Mouse (Mus musculus): ENCODE data around the gene Cog6. TPM values are rescaled to one million over a fixed set of nuclear protein-coding genes. Genes with fewer than 3 reads are reported as not detected.
A peak's percentile ranks its signal among the peaks of the same experiment; 100 is the strongest.

Cog6 gene
- total RNA-seq (2021) = 10 to 100 TPM; 39.9 to 45.0 TPM
- long read RNA-seq, experiment 1, transcript Cog6-201 (19 exons, 3,182 nt) = major isoform, 47 of 59 reads
- long read RNA-seq, experiment 1, partial matches to known transcripts = 5 of 59 reads
- long read RNA-seq, experiment 1, other reads (novel, unspliced or antisense) = 7 of 59 reads
- long read RNA-seq, experiment 2, transcript Cog6-201 (19 exons, 3,182 nt) = major isoform, 41 of 51 reads
- long read RNA-seq, experiment 2, partial matches to known transcripts = 2 of 51 reads
- long read RNA-seq, experiment 2, other reads (novel, unspliced or antisense) = 7 of 51 reads

DNA sequence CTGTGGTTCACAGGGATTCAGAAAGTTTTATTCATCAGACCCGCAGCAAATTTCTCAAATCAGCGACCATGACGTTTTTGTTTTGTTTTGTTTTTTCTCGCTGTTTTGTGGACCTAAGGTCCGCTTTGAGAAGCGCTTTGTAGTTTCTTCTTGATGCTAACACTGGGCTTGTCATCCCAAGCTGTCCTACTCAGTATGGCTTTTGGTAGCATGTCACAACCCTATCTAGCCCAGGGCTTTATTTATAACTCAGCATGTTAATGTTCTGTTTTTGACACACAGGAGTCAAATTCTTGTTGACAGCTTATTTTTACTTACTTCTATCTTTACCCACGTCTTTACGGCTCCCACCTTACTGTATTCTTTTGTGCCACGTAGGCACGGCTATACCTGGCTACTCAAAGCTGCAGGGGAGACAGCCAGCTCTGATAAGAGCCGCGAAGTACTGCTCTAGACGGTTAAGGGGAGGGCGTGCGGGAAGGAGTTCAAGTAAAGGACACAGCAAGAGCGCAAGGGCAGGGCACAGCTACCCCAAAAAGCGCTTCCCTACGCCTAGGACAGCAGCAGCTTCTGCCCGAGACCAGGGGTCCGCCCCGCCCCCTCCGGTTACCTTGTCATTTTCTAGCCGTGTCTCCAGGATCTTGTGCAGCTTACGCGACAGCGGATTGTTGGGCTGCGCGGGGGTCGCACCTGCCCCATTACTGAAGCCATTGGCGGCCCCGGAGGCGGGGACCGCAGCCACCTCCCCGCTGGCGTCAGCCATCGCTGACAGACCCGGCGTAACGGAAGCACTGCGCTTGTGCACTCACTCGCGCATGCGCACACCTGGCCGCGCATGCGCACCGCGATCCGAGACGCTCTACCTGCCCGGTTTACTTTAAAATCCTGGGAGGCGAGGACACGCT, at the start of gene Cog6:
TSS of gene Cog6 (minus strand) at position 802 of the 905 bp plus-strand sequence.
- peak; percentile 68 to 87 for DNase-seq (ENCODE audit: low spot score in 2 of 2)

DNA sequence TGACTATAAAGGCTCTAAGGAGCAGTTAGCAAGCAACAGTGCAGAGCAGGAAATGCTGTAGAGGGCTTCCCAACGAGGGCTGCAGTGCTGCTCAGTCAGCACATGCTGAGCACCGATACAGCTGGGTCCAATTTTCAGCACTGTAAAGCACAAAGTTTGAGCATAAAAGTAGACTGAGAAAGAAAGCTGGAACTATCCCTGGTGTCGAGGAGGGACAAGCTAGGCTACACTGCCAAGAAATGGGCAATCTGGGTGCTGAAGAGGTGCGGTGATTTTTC, 49.0 kb upstream of the Cog6 start:
- no peak for DNase-seq (ENCODE audit: low spot score in 2 of 2)

DNA sequence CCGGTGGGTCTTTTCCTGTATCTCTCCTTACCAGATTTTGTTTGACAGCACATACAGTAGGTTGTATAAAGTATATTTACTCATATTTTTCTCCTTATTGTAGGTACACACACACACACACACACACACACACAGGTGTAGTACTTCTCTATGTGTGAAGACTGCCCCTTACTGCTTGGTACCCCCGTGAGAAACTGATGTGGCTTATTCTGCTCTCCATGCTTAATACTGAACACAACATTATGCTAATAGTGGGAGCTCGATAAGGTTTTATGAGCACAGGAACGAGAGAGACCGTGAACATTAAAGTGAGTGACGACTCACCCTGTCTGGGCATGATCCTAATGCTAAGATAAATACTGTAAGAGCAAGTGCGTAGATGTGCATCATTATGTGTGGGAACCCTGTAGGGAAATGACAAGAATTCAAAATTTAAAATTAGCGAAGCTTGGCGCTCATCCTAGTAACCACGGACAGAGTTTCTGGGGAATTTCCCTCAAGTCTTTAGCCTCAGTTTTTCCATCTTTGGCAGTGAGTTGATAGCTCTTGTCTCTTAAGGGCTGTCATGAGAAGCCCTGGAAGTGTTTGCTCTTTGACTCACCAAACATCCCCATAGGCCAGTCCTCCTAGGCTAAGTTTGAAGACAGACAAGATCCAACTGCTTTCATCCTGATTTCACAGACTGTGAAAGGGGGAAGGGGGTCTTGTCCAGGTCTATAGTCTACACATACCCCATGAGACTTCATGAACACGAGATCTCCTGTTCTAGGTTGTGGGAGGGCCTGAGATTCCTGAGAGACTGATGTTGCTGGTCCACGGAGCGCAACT, 48.4 kb upstream of the Cog6 start:
- no peak for DNase-seq (ENCODE audit: low spot score in 2 of 2)

DNA sequence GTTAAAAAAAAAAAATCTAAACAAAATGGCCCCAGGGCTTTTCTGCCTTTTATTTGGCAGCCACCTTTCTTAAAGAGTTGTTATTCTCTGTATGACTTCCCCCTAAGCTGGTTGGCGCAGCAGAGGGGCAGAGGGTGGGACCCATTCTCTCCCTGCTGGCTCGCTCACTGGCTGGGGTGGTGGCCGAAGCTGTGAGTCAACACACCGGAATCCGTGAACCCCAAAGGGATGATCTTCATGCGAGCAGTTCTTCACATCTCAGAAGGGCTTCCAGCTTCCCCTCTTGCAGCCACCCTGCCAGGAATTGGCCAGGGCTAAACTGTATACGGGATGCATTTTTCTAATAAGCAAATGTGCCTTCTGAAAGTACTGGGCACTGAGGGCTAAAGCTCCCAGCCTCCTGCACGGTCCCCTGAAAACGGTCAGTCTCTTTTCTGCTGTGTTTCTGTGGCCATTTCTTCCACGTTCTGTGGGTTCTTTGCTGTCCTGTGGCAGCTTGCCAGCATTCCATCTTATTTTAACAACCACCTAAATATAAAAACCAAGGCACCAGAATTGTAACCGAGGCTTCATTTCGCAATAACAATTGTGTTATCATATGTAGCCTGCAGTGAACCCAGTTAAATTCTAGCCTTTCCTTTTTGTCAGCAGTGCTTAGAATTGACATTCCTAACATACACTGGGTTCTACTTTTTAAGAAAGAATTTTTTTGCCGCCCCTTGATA, 46.5 kb upstream of the Cog6 start:
- DNase-seq (ENCODE audit: low spot score in 2 of 2) = no peak

DNA sequence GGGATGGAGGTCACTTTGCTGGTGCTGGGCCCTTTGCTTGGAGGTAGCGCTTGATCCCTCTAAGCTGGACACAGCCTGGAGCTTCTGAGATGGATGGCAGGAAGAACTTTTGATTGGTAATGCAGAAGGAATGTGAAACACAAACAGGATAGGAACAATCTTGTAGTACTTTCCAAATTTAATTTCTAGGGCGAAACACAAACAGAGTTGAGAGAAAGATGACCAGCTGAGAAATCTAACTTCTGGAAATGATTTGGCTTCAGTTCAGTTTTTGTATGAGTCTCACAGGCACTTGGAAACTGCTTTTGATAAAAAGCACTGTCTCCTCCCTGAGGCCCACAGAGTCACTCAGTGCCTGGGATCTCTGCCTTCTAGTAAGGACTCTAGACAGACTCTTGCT, 42.9 kb upstream of the Cog6 start:
- no peak for DNase-seq (ENCODE audit: low spot score in 2 of 2)

DNA sequence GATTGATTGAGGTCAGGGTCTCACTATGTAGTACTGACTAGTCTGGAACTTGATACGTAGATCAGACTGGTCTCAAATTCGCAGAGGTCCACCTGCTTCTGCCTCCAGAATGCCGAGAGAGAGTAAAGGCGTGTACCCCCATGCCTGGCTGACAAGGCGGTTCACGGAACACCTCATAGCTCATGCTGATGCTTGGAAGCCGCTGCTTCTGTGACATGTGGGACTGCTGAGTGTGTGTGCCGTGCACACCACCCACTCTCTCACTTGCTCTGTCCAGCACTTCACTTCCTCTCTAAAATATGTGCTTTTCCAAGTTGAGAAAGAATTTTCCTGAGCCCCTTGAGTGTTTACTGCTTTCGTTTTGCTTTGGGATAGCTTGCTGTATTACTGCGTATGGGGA, 39.4 kb upstream of the Cog6 start:
- DNase-seq (ENCODE audit: low spot score in 2 of 2) = no peak

DNA sequence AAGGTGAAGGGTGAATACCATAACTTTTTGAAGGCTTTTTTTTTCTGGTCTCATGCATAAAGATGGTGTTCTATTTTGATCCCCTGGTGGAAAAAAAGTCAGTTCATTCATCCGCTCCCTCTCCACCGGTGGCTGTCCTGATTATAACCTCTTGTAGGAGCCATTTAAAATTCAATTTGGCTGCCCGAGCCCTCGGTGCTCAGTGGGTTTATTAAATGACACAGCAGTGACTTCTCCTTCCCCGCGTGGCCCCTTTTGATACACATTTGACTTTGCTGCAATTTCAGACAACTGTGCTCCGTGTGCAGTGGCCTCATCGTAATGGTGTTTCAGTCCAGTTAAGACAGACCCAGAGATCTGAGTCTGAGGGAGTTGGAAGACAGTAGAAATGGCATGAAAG, 35.3 kb upstream of the Cog6 start:
- no peak for DNase-seq (ENCODE audit: low spot score in 2 of 2)

DNA sequence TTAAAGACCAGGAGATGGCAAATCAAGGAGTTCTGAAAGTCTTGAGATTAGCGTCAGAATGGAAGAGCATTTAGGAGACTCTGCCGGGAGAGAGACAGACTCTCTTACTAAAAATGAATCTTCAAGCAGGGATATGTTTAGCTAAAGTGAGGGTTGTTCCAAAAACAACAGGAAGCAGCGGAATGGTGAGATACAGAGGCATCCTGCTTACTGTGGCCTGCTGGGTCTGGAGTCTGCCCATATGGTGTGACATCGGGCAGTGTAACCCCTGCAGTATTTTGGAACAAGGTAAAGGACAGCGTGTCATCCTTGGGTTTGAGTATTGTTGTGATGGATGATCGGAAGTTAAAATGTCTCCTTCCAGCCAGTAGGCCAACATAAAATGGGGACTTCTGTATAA, 29.3 kb upstream of the Cog6 start:
- no peak for DNase-seq (ENCODE audit: low spot score in 2 of 2)

DNA sequence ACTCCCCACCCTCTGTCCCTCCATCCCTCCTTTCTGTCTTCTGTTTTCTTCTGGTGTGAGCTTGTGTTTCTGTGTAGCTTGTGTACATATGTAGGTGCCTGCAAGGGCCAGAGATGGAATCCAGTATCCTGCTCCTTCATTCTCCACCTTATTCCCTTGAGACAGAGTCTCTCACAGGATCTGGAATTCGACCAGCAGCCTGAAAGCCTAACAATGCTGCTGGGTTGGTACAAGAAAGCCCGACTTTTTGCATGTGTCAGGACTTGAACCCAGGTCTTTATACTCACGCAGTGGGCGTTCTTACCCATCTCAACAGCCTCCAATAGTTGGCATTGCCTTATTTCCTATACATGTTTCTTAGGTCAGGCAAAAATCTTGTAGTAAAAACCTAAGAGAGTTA, 28.7 kb upstream of the Cog6 start:
- DNase-seq (ENCODE audit: low spot score in 2 of 2) = no peak

DNA sequence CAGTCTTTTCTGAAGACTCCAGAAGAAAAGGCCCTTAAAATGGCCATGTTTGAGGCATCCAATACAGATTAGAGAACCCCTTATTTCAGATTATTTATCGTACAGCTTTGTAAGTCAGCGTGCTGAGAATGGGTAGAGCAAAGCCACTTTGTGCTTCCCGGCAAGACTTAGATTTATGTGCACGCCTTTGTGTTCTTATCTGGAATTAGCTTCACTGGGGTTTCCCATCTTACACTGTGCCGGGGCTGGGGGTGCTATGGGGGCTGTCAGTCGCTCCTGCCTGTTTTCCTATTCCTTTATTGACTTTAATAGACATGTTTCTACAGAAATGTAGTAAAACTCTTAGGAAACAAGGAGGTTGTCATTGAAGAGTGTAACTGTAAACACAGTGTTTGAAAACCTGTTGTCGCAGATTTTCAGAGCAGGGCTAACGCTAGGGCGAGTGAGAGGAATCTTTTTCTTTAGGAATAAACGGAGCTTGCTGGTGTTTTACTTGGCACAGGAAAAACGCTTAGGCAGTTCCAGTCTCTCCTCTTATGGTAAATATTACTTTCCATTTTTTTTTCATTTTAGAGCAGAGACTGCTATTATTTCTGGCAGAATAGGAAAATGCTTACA, 27.8 kb upstream of the Cog6 start:
- DNase-seq (ENCODE audit: low spot score in 2 of 2) = no peak

DNA sequence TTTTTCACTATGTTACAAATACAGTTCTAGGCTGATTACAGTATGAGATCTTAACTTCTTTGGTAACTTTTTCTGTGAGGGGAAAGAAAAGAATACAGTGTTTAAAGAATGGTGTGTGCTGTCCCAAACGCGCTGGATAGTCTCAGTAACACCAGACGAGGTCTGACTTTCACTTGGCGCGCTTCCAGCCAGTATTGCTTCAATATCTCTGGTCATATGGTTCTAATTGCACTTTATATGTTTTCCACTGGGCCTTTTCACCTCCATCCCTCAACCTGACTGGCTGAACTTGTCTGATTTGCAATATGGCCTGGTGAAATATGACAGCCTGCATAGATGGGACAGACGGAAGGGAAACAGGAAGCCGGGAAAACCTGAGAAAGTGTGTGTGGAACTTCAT, 27.2 kb upstream of the Cog6 start:
- DNase-seq (ENCODE audit: low spot score in 2 of 2) = no peak

DNA sequence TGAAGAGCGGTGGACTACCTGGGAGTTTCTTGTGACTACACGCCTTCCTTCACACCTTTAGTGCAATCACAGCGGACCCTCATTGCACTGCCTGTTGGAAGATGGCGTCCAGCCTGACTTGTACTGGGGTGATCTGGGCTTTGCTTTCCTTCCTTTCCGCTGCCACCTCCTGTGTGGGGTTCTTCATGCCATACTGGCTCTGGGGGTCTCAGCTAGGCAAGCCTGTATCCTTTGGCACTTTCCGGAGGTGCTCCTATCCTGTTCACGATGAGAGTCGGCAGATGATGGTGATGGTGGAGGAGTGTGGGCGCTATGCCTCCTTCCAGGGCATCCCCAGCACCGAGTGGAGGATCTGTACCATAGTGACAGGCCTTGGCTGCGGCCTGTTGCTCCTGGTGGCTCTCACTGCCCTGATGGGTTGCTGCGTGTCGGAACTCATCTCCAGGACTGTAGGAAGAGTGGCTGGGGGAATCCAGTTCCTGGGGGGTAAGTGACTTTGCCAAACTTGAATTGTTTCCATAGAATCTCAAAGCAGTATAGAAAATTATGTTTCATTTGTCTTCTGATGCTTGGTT, 26.3 kb upstream of the Cog6 start:
- no peak for DNase-seq (ENCODE audit: low spot score in 2 of 2)

DNA sequence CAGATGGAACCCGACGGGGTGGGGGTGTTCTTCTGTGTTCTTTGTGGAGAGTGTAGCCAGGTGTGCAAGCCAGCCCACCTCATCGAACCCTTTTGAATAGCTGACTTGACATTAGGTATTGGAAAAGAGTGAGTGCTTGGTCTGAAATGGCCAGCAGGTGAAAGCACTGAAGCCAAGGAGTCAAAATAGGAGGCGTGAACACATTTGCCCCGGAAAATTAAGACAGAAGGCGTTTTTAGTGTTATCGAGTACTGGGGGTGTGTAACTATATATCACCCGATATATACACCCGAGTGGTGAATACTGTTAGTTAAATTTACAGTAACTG, 25.2 kb upstream of the Cog6 start:
- no peak for DNase-seq (ENCODE audit: low spot score in 2 of 2)

DNA sequence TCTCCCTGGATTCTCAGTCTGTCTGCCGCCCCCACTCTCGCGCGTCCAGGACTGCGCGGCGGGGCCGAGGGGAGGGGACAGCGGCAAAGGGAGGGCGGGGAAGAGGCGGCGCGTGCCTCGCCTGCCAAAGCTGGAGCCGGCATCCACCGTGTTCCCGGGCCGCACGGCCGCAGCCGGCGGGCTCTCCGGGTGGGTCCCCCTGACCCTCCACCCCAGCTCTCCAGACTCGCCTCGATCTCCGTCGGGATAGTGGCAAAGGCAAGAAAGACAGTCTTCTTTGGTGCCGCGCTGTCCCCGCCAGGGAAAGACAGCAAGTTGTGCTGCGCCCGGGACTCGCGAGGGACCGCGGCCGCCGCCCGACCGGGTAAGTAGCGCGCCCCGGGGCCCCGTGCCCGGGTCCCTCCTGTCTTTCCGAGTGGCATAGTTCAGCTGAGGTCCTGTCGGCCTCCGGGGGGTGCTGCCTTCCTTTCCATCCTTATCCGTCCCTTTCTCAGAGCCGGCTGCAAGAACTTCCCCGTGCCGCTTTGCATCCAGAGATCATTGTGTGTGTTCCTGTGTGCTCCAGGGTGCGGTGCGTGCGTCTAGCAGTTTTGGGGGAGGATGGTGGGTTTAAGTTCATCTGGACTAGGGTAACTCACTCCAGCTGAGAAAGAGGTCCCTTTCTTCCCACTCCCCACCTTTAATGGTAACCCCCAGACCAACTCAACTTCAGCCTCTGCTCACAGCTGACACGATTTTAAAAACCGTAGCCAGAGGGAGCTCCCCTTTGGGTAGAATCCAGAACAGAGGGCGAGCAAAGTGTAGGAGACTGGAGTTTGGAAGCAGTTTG, 24.6 kb upstream of the Cog6 start, which contains the start of gene Lhfp:
TSS of gene Lhfp (plus strand) at position 118 of the 829 bp plus-strand sequence.
- peak; percentile 58 to 81 for DNase-seq (ENCODE audit: low spot score in 2 of 2)

DNA sequence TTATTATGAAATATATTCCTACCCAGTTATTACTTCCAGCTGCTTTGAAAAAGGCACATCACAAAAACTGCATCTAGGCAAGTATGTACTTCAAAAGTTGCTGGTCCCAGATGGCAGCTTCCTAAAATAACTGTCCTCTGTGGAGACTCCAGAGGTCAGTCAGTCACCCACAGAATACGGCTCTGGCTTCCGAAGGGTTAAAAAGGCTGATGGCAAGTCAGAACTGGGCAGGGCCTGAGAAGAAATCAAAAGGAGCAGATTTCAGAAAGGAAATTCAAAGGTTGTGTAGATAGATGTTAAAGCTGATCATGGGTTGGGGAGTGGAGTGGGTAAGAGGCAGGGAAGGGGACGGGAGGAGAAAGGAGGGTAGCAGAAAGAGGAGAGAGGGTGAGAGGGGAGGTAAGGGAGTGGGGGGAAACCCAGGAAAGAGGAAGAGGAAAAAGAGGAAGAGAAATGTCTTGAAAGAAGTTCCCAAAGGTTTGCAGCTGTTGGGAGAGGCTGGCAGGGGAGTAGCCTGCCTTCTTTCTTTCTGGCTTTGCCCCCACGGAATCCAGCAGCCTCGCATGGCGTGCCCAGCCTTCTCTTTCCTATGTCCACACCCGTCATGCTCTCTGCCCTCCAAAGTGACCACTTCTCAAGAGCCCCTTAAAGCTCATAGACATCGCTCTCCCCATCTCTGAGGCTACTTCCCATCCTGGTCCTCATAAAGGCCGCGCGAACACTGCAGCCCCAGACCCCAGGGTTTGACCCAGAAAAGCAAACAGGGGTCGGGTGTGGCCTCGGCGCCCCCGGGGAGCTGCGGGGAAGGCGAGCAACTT, 23.8 kb upstream of the Cog6 start:
- DNase-seq (ENCODE audit: low spot score in 2 of 2) = no peak

DNA sequence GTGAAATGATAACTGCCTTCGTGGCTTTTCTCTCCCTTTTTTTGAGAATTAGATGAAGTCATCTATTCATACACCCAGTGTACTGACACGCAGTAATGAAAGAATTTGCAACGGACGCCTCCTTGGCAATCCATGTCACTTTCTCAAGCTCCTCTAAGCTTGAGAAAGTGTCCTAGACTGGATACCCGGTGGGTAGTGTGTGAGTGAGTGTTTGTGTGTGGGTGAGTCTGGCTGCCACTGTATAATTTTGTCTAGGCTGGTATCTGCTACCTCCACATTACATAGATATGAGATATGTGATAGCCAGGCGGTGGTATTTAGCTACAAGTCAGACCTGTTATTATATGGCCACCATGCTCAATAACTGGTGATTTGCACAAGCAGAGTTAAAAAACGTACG, 22.7 kb upstream of the Cog6 start:
- DNase-seq (ENCODE audit: low spot score in 2 of 2) = no peak

DNA sequence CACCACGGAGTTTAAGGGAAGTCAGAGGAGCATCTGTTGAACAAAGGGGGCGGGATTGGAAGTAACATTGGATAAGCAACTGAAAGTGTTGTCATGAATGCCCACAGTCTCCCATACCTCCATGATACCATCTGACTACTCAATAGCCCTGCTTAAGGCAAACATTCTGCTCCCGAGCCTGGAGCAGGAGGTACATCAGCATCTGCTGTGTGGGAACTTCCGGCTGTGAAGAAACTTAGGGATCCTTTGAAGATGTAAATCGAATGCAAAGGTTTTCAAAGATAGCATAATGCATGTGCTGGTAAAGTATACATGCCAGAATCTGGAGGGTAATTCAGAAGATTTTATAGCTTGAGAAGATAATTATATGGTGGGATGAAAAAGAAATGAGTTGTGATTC, 21.9 kb upstream of the Cog6 start:
- DNase-seq (ENCODE audit: low spot score in 2 of 2) = no peak

DNA sequence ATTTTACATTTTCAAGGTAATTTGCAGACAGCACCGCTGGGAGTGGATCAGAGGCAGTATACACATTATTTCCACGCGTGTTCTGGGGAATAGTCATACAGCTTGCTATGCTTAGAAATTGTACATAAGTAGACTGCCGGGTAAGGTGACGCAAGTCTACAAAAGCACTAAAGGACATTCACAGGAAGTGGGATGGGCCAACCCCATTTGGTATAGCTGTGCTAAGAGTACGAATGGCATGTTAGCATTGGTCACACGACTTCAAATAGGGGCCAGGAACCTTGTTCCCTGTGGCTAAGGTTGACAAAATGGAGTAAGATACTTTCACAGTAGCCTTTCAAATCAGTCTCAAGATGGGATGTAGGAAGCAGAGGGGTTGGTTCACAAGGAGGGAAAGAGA, 19.9 kb upstream of the Cog6 start:
- no peak for DNase-seq (ENCODE audit: low spot score in 2 of 2)

DNA sequence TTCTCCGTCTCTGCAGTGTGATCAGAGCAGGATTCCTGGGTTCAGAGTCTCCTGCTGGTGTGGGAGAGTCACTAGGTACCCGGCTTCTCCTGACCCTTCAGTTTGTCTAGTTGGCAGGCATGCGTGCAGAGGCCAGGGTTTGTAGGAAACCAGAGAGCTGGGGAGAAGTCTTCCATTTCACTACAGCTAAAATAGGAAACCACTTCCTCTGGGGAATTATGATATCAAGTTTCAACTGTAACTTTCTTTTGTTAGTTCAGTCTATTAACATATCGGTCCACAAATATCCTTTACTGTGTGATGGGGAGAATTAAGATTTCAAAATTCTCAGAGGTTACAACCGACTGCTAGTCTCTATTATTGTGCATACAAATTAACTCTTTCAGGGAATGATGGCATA, 19.0 kb upstream of the Cog6 start:
- DNase-seq (ENCODE audit: low spot score in 2 of 2) = no peak

All from left cerebral cortex, adult 18-20 months (tissue).